Mouse (Mus musculus) stomach, embryonic 16.5 days (tissue): Measurements from ENCODE around the gene Npm3. TPM values are rescaled to one million over a fixed set of nuclear protein-coding genes. Genes with fewer than 3 reads are reported as not detected.

Source experiments
- ATAC-seq: fragments of 200-750 bp; cut with Nextera tagmentation; 2 replicates; pipeline ENCODE4 v1.8.0; 2017; ENCODE audit warnings: moderate number of reproducible peaks, moderate TSS enrichment; ENCODE audit not compliant: insufficient read depth, low FRiP score
- H3K27ac ChIP-seq: fragments of 300-500 bp; sonication (generic); 2 replicates; pipeline ENCODE4 v1.5.1; 2014; ENCODE audit warnings: low read length
- H3K27me3 ChIP-seq: fragments of 300-500 bp; sonication (generic); 2 replicates; pipeline ENCODE4 v1.6.1; 2014; ENCODE audit warnings: low read length, control low read depth, mixed read lengths; ENCODE audit not compliant: control insufficient read depth, insufficient read depth
- H3K36me3 ChIP-seq: fragments of 300-500 bp; sonication (generic); 2 replicates; pipeline ENCODE4 v1.6.1; 2014; ENCODE audit warnings: low read length; ENCODE audit not compliant: control insufficient read depth, insufficient read depth
- H3K4me1 ChIP-seq: fragments of 300-500 bp; sonication (generic); 2 replicates; pipeline ENCODE4 v1.6.1; 2014; ENCODE audit warnings: low read length, control low read depth, mixed read lengths; ENCODE audit not compliant: control insufficient read depth, insufficient read depth
- H3K4me2 ChIP-seq: fragments of 300-500 bp; sonication (generic); 2 replicates; pipeline ENCODE4 v1.6.1; 2014; ENCODE audit warnings: low read depth, low read length, mixed read lengths
- H3K4me3 ChIP-seq: fragments of 300-500 bp; sonication (generic); replicated peaks from 2 replicates; pipeline ENCODE4 v1.5.1; 2014; ENCODE audit warnings: mild to moderate bottlenecking, low read length
- H3K9ac ChIP-seq: fragments of 300-500 bp; sonication (generic); 2 replicates; pipeline ENCODE4 v1.6.1; 2014; ENCODE audit warnings: low read length
- H3K9me3 ChIP-seq: fragments of 300-500 bp; sonication (generic); replicated peaks from 2 replicates; pipeline ENCODE4 v1.6.1; 2016; ENCODE audit warnings: low read length, control low read depth; ENCODE audit not compliant: control insufficient read depth
- WGBS: fragments of 180-500 bp; shearing (Covaris S2); extraction: QIAGEN DNeasy Blood & Tissue Kit; methylation state at CpG from one replicate; pipeline ENCODE4 v1.1.7; 2014; 5-methylcytosine and 5-hydroxymethylcytosine counted together
- polyA plus RNA-seq: library from polyadenylated mRNA; unstranded; fragments of >200 nt; fragmentation: Nextera tagmentation; extraction: Ambion mirVana; gene quantifications from 2 replicates; pipeline ENCODE4 v1.2.1, GENCODE M21; 2015

Gene Npm3
- polyA plus RNA-seq, 1 experiment from 2014 or later, result 15.6 TPM

DNA sequence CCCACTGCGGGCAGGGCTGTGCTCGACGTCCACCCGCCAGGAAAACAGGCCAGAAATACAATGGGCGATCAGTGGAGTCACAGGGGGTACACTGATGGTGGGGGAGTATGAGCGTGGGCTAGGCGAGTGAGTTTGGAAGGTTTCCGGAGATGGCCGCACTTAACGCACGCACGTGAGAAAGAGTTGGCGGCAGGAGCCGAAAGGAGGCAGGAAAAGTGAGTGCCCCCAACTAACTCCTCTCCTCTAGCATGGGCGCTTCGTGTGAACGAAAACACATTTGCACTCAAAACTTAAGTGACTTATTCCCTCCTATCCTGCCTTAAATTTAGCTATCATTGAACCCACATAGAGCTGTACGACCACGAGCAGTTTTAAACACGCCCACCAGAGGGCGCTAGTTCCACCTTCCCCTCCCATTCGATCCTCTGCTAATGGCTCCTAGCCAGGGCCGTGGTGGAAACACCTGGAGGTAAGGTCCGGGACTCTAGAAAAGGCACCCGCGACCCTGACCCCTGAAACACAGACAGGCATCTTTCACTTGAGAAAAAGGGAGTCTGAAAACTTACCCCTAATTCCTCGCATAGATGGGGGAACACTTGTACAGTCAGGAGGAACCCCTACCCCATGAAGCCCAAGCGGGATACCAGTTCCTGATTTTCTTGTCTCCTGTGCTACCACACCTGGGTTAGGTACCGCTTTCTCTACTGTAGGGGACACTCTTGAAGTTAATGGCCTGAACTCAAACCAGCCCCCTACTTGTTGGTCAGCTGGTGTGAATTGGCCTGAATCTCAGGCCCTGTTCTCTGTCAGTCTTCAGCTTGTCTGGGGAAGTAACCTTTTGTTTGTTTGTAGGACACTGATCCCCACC is 3.0 kb downstream of the Npm3 start:
- Histone ChIP-seq H3K27me3 (peaks cover 48% of the 10 kb centered on the region), H3K4me2 (0 out of 2 replicates have a peak overlapping the region, but pooled peaks have one; percentile 8), H3K9ac (no peak overlapping the region), H3K4me1 (peaks cover 28% of the 10 kb centered on the region), H3K36me3 (no peaks in the 10 kb centered on the region), H3K9me3 (no peaks in the 10 kb centered on the region), H3K27ac (no peak overlapping the region), H3K4me3 (0 out of 2 replicates have a peak overlapping the region, but pooled peaks have one; percentile 2)
- peak; percentile 24; the same call in 1 of the 2 replicates for ATAC-seq
- 17% methylated on average over 29 of the region's 29 CpGs for WGBS

- peaks cover 28% of the 10 kb centered on the region for H3K4me1 ChIP-seq
- H3K4me3 ChIP-seq, result peak overlapping the region; percentile 2; the same call in 1 of the 2 replicates
- H3K9me3 ChIP-seq, result no peaks in the 10 kb centered on the region
- H3K27me3 ChIP-seq, result peaks cover 56% of the 10 kb centered on the region
- 9% methylated on average over 32 of the region's 32 CpGs for WGBS
- no peak for ATAC-seq
- no peaks in the 10 kb centered on the region for H3K36me3 ChIP-seq
- no peak overlapping the region for H3K9ac ChIP-seq
- H3K27ac ChIP-seq, result no peak overlapping the region
- 0 out of 2 replicates have a peak overlapping the region, but pooled peaks have one; percentile 8 for H3K4me2 ChIP-seq
Observed at GRCm38 (mm10) chr19:45745344-45746152, 3.8 kb downstream of the Npm3 start.

DNA sequence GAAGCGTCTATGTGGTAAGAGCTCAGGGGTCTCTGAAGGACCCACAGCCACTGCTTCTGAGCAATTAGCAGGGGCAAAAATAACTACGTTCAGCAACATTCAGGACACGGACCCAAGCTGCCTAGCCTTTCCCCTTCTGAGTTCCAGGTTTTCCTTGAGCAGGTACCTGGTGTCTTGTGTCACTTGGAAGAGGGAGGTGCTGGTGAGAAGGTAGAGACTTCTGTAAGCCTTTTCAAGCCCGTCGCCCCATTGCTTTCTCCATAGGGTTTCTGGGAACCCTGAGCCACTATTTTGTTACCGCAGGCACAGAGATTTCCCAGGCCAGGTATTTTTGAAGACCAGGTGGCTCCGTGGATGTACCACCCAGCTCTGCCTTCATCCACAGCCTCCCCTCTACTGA is 5.8 kb downstream of the Npm3 start:
- WGBS, result 31% methylated on average over 7 of the region's 7 CpGs
- Histone ChIP-seq H3K4me1 (peaks cover 27% of the 10 kb centered on the region), H3K4me2 (no peak overlapping the region), H3K9me3 (no peaks in the 10 kb centered on the region), H3K4me3 (no peak overlapping the region), H3K27me3 (peaks cover 73% of the 10 kb centered on the region), H3K36me3 (no peaks in the 10 kb centered on the region), H3K27ac (no peak overlapping the region), H3K9ac (no peak overlapping the region)
- ATAC-seq, result no peak

DNA sequence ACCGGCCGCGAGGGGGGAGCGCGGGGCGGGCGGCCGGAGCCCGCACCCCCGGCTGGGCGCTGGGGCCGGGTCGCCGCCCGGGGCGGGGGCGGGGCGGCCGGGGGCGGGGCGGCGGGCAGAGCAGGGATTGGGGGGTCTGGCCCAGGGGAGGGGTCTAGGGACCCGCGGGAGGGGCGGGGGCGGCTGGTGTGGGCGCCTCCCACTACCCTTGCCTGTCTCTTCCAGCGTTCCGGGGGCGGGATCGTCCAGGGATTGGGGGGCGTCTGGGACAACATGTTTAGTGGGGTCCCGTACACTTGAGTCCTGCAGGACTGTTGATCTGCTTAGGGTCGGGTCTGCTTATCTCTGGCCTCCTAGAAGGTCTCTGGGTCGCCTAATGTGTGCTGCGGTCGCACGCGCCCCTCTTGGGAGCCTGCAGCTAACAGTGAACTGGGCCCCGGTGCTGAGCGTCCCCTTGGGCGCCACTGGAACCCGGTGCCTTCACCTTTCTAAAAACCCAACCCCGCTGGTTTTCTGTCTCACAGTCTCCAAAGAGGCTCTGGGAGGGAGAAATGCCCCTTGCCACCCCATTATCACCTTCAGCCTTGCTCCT is 6.3 kb downstream of the Npm3 start:
- peak overlapping the region; percentile 45; the same call in 1 of the 2 replicates for H3K9ac ChIP-seq
- peak overlapping the region; percentile 41 for H3K4me3 ChIP-seq
- peaks cover 22% of the 10 kb centered on the region for H3K4me1 ChIP-seq
- 4% methylated on average over 24 of the region's 44 CpGs for WGBS
- peak overlapping the region; percentile 67 for H3K4me2 ChIP-seq
- no peak for ATAC-seq
- peaks cover 79% of the 10 kb centered on the region for H3K27me3 ChIP-seq
- H3K27ac ChIP-seq, result no peak overlapping the region
- no peaks in the 10 kb centered on the region for H3K36me3 ChIP-seq
- H3K9me3 ChIP-seq, result no peaks in the 10 kb centered on the region

DNA sequence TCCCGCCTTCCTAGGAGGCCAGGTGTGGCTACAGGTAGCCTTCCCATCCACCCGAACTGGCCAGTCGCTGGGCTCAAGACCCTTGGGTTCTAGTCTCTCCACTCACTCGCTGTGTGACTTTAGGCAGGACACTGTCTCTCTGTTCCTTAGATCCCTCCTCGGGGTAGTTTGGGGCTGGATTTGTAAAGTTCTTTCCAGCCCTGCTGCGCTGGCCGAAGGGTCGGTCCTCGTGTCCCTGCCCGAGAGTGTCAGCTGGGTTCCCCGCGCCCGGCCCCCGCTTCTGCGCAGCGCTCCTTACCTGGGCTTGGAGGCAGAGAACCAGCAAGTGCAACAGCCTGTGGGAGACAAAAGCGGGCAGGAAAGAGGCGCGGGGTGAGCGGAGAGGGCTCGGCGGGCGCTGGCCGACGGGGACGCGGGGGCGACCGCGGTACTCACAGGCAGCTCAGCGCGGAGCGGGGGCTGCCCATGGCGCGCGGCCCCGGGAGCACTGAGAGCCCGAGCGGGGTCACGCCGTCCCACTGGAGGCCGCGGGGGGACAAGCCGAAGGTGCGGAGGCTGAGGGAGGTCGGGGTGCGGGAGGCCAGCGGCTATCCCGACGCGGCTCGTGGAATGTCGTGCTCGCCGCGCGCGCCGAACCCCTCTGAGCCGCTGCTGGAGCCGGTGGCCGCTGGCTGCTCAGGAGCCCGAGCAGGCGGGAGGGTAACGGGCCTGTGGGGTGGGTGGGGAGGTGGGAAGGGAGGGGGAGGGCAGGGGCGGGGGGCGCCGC is 7.0 kb downstream of the Npm3 start, which contains the start of gene Fgf8:
Fgf8 (minus strand) TSS at position 698 of the 766 bp plus-strand sequence.
- Histone ChIP-seq H3K9ac (peak within 1 kb of the TSS; percentile 45; the same call in 1 of the 2 replicates), H3K36me3 (no peaks in the 10 kb centered on the region), H3K27ac (no peak within 1 kb of the TSS), H3K4me3 (peak within 1 kb of the TSS; percentile 41), H3K4me2 (peak within 1 kb of the TSS; percentile 67), H3K4me1 (peaks cover 23% of the 10 kb centered on the region), H3K9me3 (no peaks in the 10 kb centered on the region), H3K27me3 (peaks cover 84% of the 10 kb centered on the region)
- no peak for ATAC-seq
- under 1% methylated on average over 57 of the region's 68 CpGs for WGBS

DNA sequence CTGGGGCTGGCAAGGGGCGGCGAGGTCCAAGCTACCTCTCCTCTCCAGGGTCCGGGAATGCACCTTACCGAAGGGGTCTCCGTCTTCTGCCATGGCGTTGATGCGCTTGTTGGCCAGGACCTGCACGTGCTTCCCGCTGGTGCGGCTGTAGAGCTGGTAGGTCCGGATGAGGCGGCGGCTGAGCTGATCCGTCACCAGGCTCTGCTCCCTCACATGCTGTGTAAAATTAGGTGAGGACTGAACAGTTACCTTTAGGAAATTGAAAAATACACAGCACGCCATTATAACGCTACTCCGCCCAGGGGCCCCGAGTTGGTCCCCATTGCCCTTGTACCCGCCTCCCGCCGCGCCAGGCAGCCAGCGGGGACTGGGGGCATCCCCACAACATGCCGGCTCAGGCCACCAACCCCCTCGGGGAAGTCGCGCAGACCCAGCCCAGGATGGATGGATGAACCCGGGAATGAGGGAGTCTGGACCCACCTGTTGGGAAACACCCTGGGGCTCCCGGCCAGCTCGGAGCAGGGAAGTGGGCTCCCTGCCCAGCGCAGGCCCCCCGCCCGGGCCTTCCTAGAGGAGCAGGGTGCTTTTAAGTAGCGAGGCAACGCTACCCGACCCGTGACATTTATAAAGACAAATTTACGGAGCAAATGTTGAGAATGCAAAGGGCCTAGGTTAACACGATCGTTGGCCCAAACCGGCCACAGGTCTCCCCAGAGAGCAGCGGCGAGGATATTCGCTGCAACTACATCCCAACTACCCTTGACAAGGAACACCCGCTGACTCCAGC is 7.8 kb downstream of the Npm3 start:
- H3K4me2 ChIP-seq, result peak overlapping the region; percentile 67; the same call in 1 of the 2 replicates
- peaks cover 30% of the 10 kb centered on the region for H3K4me1 ChIP-seq

GRCm38 (mm10) chr19:45740817-45741216 is 8.6 kb downstream of the Npm3 start:
- no peak overlapping the region for H3K4me2 ChIP-seq
- H3K27ac ChIP-seq, result no peak overlapping the region
- peaks cover 27% of the 10 kb centered on the region for H3K4me1 ChIP-seq
- no peaks in the 10 kb centered on the region for H3K9me3 ChIP-seq
- H3K27me3 ChIP-seq, result peaks cover 95% of the 10 kb centered on the region
- ATAC-seq, result no peak
- no peaks in the 10 kb centered on the region for H3K36me3 ChIP-seq
- H3K9ac ChIP-seq, result no peak overlapping the region
- 22% methylated on average over 7 of the region's 7 CpGs for WGBS
- no peak overlapping the region for H3K4me3 ChIP-seq

More for the DNA sequence above, 7.8 kb downstream of the Npm3 start:
- no peak for ATAC-seq
- 5% methylated on average over 45 of the region's 45 CpGs for WGBS
- Histone ChIP-seq H3K9ac (no peak overlapping the region), H3K27me3 (peaks cover 92% of the 10 kb centered on the region), H3K36me3 (no peaks in the 10 kb centered on the region), H3K4me3 (peak overlapping the region; percentile 41; the same call in 1 of the 2 replicates), H3K9me3 (no peaks in the 10 kb centered on the region), H3K27ac (no peak overlapping the region)

- Histone ChIP-seq H3K9ac (no peak overlapping the region), H3K27ac (no peak overlapping the region), H3K4me2 (no peak overlapping the region), H3K9me3 (no peaks in the 10 kb centered on the region), H3K27me3 (peaks cover 95% of the 10 kb centered on the region), H3K4me1 (peaks cover 26% of the 10 kb centered on the region), H3K4me3 (no peak overlapping the region), H3K36me3 (no peaks in the 10 kb centered on the region)
- WGBS, result 11% methylated on average over 13 of the region's 13 CpGs
- no peak for ATAC-seq
Observed at GRCm38 (mm10) chr19:45740233-45740632, 9.2 kb downstream of the Npm3 start.
